ENCODE assay signal across 8 mouse cellular contexts in the genomic region with DNA sequence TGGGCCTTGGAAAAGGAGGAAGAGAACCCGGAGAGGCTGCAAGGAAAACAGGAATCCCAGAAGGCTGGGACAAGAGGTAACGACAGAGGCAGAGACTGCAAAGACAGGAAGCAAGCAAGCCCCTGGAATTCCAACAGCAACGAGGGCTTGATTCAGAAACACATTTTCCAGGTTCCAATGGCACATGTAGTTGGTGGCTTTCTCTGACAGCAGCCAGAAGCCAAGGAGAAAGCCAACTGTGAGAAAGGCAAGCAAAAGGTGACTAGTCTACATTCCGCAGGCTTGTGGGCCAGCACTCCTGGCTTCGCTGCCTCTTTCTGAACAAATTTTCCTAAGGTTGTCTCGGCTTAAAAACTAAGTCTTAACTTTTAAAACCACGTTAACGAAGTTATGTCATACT. TPM values are rescaled to one million over a fixed set of nuclear protein-coding genes. Genes with fewer than 3 reads are reported as not detected.
A peak's percentile ranks its signal among the peaks of the same experiment; 100 is the strongest.
DNase-seq lines count a peak whose midpoint lies in the region; ATAC-seq and TF ChIP-seq lines count a peak whose summit lies in the region.

No protein-coding gene starts in this region.

- no peak for DNase-seq in lung, postnatal 0 days (ENCODE audit: low spot score)
- DNase-seq in lung, postnatal 4 days, result no peak
- no peak for DNase-seq in liver, embryonic 14.5 days (ENCODE audit: low read depth in 3 of 3, low spot score in 3 of 3)
- DNase-seq in layer of hippocampus, postnatal 10 days (ENCODE audit: low spot score in 2 of 2), result no peak
- DNase-seq in natural killer cell, adult 2 months (ENCODE audit: low spot score in 2 of 2), result no peak
- no peak for DNase-seq in gastrocnemius, adult 8-10 months (ENCODE audit: low spot score in 2 of 2)

- peak overlapping the region; percentile 60 for H3K27ac ChIP-seq in lung, postnatal 0 days (ENCODE audit: low read length)
- H3K27ac ChIP-seq in cortical plate, adult 2 months (ENCODE audit: insufficient read depth, low read length), result no peak overlapping the region
- H3K27ac ChIP-seq in heart, embryonic 15.5 days, result peak overlapping the region; percentile 56
- no peak overlapping the region; the same call in 1 of the 2 replicates for H3K27ac ChIP-seq in liver, embryonic 14.5 days

- peaks cover 5% of the 10 kb centered on the region; the same call in 1 of the 2 replicates for H3K4me1 ChIP-seq in lung, postnatal 0 days (ENCODE audit: insufficient read depth, low read depth, low read length)
- H3K4me1 ChIP-seq in cortical plate, adult 2 months (ENCODE audit: control insufficient read depth, insufficient read depth, low read length), result no peaks in the 10 kb centered on the region; the same call in 1 of the 2 replicates
- peaks cover 16% of the 10 kb centered on the region for H3K4me1 ChIP-seq in heart, embryonic 15.5 days (replicated peaks)
- peaks cover 3 to 11% of the 10 kb centered on the region in 2 experiments; a peak in 2 of 4 replicates for H3K4me1 ChIP-seq in liver, embryonic 14.5 days (replicated peaks; ENCODE audit: control insufficient read depth in 2 of 2, insufficient read depth in 2 of 2, low read length in 1 of 2)

- no peak for TF ChIP-seq CTCF in lung, postnatal 0 days (IDR thresholded peaks at IDR 0.05)
- TF ChIP-seq CTCF in cortical plate, adult 2 months (IDR thresholded peaks at IDR 0.05; ENCODE audit: extremely low read depth, insufficient read depth, low read length), result no peak
- TF ChIP-seq CTCF in liver, embryonic 14.5 days (IDR thresholded peaks at IDR 0.05; ENCODE audit: low read depth), result no peak

- ATAC-seq in lung, postnatal 0 days, result no peak
- ATAC-seq in heart, embryonic 15.5 days (replicated peaks; ENCODE audit: insufficient number of reproducible peaks, insufficient read depth, low FRiP score, low read depth), result no peak
- ATAC-seq in liver, embryonic 14.5 days (ENCODE audit: insufficient read depth), result peak; percentile 36; the same call in 1 of the 2 replicates

- H3K9me3 ChIP-seq in lung, postnatal 0 days (ENCODE audit: low read length), result no peaks in the 10 kb centered on the region
- no peaks in the 10 kb centered on the region for H3K9me3 ChIP-seq in heart, embryonic 15.5 days (replicated peaks)
- H3K9me3 ChIP-seq in liver, embryonic 14.5 days (ENCODE audit: control insufficient read depth, low read length), result no peaks in the 10 kb centered on the region

- H3K4me2 ChIP-seq in lung, postnatal 0 days (replicated peaks; ENCODE audit: low read depth, low read length), result peak overlapping the region; percentile 70
- peak overlapping the region; percentile 72 for H3K4me2 ChIP-seq in heart, embryonic 15.5 days
- H3K4me2 ChIP-seq in liver, embryonic 14.5 days (ENCODE audit: low read depth), result peak overlapping the region; percentile 56

- H3K36me3 ChIP-seq in lung, postnatal 0 days (ENCODE audit: insufficient read depth, low read length), result 0 out of 2 replicates have a peak, but pooled peaks cover 3% of the 10 kb centered on the region
- H3K36me3 ChIP-seq in heart, embryonic 15.5 days, result peaks cover 6% of the 10 kb centered on the region; the same call in 1 of the 2 replicates
- H3K36me3 ChIP-seq in liver, embryonic 14.5 days (replicated peaks; ENCODE audit: control insufficient read depth, insufficient read depth, low read depth), result no peaks in the 10 kb centered on the region

- WGBS in lung, postnatal 0 days, result 2% methylated on average over 8 of the region's 8 CpGs
- 5% methylated on average over 8 of the region's 8 CpGs for WGBS in heart, embryonic 15.5 days
- 7% methylated on average over 8 of the region's 8 CpGs for WGBS in liver, embryonic 14.5 days (ENCODE audit: insufficient replicate concordance)

- H3K27me3 ChIP-seq in lung, postnatal 0 days (replicated peaks; ENCODE audit: insufficient read depth, low read length), result no peaks in the 10 kb centered on the region
- H3K27me3 ChIP-seq in heart, embryonic 15.5 days, result no peaks in the 10 kb centered on the region
- H3K27me3 ChIP-seq in liver, embryonic 14.5 days (ENCODE audit: control insufficient read depth, insufficient read depth, low read length), result no peaks in the 10 kb centered on the region

- TF ChIP-seq POLR2A in cortical plate, adult 2 months (IDR thresholded peaks at IDR 0.05; ENCODE audit: extremely low read depth, insufficient read depth, low read length), result no peak

- peak overlapping the region; percentile 51 for H3K4me3 ChIP-seq in lung, postnatal 0 days (ENCODE audit: low read depth, low read length)
- H3K4me3 ChIP-seq in cortical plate, adult 2 months (ENCODE audit: insufficient read depth, low read length), result peak overlapping the region; percentile 66
- H3K4me3 ChIP-seq in heart, embryonic 15.5 days, result peak overlapping the region; percentile 70
- peak overlapping the region; percentile 67 to 97 for H3K4me3 ChIP-seq in liver, embryonic 14.5 days (ENCODE audit: insufficient read depth in 1 of 2, low read depth in 2 of 2, low read length in 2 of 2)

- H3K9ac ChIP-seq in lung, postnatal 0 days (replicated peaks; ENCODE audit: low read depth), result peak overlapping the region; percentile 37
- H3K9ac ChIP-seq in heart, embryonic 15.5 days, result peak overlapping the region; percentile 54
- H3K9ac ChIP-seq in liver, embryonic 14.5 days (replicated peaks), result peak overlapping the region; percentile 49

- no peak for TF ChIP-seq EP300 in lung, postnatal 0 days (IDR thresholded peaks at IDR 0.05)
- TF ChIP-seq EP300 in liver, embryonic 14.5 days (IDR thresholded peaks at IDR 0.05; ENCODE audit: low read depth), result no peak

RNA-seq across cellular contexts. Expression of gene Podn, which starts 25.5 kb away (rescaled TPM):
- polyA plus RNA-seq in lung, postnatal 0 days (2015; fragmentation: Nextera tagmentation; extraction: Ambion mirVana), result 2.8 and 3.3 TPM in 2 replicates
- polyA plus RNA-seq in cortical plate, adult 2 months (2012; rRNA removed), result 12.3 and 12.4 TPM in 2 replicates
- polyA plus RNA-seq in heart, embryonic 15.5 days (2015; fragmentation: Nextera tagmentation; extraction: Ambion mirVana), result 0.26 and 0.51 TPM in 2 replicates
- 0.66 and 0.69 TPM in 2 replicates for polyA plus RNA-seq in liver, embryonic 14.5 days (2012; rRNA removed)
- 0.18 and 0.25 TPM in 2 replicates for polyA plus RNA-seq in liver, embryonic 14.5 days (2014; fragmentation: Nextera tagmentation; extraction: Ambion mirVana)
- 10 to 100 TPM; 14.4 to 14.8 TPM for total RNA-seq in layer of hippocampus, postnatal 10 days (2021)
- total RNA-seq in gastrocnemius, adult 8-10 months (2022), result 1 to 10 TPM; 5.1 to 7.9 (median 5.5) TPM

Comparison
In these comparisons a context has a peak if more than half of its experiments do, and no peak if none do; other contexts are left out.
1. H3K27ac ChIP-seq: peak in lung, postnatal 0 days (single experiment) and heart, embryonic 15.5 days (single experiment); none in cortical plate, adult 2 months (single experiment) and liver, embryonic 14.5 days (single experiment).
2. Peak in every context shown above with its lines, with median percentiles within 50 percentile points of each other: H3K4me2 ChIP-seq, H3K4me3 ChIP-seq and H3K9ac ChIP-seq.